Mouse (Mus musculus) bone marrow, adult 2 months (tissue): ENCODE measurements around the gene Zbtb16.

Experiments
- CTCF ChIP-seq: fragments of 200-500 bp; IDR thresholded peaks from 2 replicates; pipeline ENCODE4 v1.5.1; 2011; ENCODE audit warnings: low read length, control low read depth; ENCODE audit not compliant: control insufficient read depth, insufficient read depth
- POLR2A ChIP-seq: fragments of 200-500 bp; IDR thresholded peaks from 2 replicates; pipeline ENCODE4 v1.6.1; 2011; ENCODE audit warnings: low read depth, mild to moderate bottlenecking, control low read depth, low read length, borderline replicate concordance; ENCODE audit not compliant: control insufficient read depth

- TF ChIP-seq CTCF (peak; percentile 89), POLR2A (no peak)
These were observed 24.5 kb upstream of the Zbtb16 start for GRCm38 (mm10) chr9:48860526-48860845.
